ENCODE assay signal across 18 mouse cellular contexts in the genomic region with DNA sequence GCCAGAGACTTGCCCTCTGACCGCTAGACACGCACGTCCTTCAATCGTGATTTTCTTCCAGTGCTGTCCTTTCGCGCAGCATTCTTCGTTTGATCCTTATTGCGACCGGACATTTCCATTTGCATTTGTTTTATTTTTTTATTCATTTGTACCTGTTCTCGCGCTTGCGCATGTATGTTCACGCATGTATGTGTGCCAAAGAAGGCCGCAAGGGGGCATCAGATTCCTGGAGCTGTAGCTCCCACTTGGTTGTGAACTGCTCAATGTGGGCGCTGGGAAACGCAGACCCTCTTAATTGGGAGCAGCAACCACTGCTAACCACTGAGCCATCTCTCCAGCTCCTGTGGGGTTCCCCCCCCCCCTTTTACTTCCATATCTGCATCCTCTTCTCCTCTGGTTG.
"Had no signal": no experiment of that assay in that cellular context is flagged by ENCODE, and none has a peak within 500 bp of the region (broad histone marks: within the 10 kb centered on the region; RNA-seq: fewer than 3 reads in every experiment).

No protein-coding gene starts in this region.

- DNase-seq: kidney, postnatal 10 days; kidney, postnatal 4 days; liver; liver, embryonic 13.5 days; liver, postnatal 0 days; lung, postnatal 14 days; right cerebral cortex, adult 18-20 months; right cerebral cortex, postnatal 25 days; thymus, adult 2 months; thymus, postnatal 25 days had no signal

- H3K4me2 ChIP-seq: limb, embryonic 12.5 days; liver, embryonic 13.5 days; lung, embryonic 15.5 days; midbrain, embryonic 11.5 days; midbrain, embryonic 15.5 days had no signal

- H3K36me3 ChIP-seq: limb, embryonic 12.5 days; liver, embryonic 13.5 days; lung, embryonic 15.5 days; midbrain, embryonic 15.5 days had no signal

- H3K4me1 ChIP-seq: midbrain, embryonic 15.5 days had no signal

- H3K4me3 ChIP-seq: layer of hippocampus, adult 2 months; limb, embryonic 12.5 days; liver, embryonic 13.5 days; lung, embryonic 15.5 days; megakaryocyte, embryonic 14.5 days; midbrain, embryonic 15.5 days had no signal

- H3K9me3 ChIP-seq: limb, embryonic 12.5 days; liver, embryonic 13.5 days; lung, embryonic 15.5 days; megakaryocyte, embryonic 14.5 days; midbrain, embryonic 15.5 days had no signal

- H3K27ac ChIP-seq: layer of hippocampus, adult 2 months; limb, embryonic 12.5 days; liver, embryonic 13.5 days; lung, embryonic 15.5 days; macrophage; midbrain, embryonic 15.5 days; stomach, postnatal 0 days had no signal

- H3K9ac ChIP-seq: limb, embryonic 12.5 days; liver, embryonic 13.5 days; liver, postnatal 0 days; lung, embryonic 15.5 days; midbrain, embryonic 15.5 days had no signal

- H3K27me3 ChIP-seq: limb, embryonic 12.5 days; liver, embryonic 13.5 days; lung, embryonic 15.5 days; megakaryocyte, embryonic 14.5 days; midbrain, embryonic 15.5 days had no signal

- ATAC-seq: liver, postnatal 0 days; midbrain, embryonic 15.5 days had no signal
